Mouse (Mus musculus): ENCODE results near the gene Vps53. TPM values are rescaled to one million over a fixed set of nuclear protein-coding genes. Genes with fewer than 3 reads are reported as not detected.

Vps53 gene
- polyA plus RNA-seq, 1 experiment from 2014 or later, result 44.3 TPM

DNA sequence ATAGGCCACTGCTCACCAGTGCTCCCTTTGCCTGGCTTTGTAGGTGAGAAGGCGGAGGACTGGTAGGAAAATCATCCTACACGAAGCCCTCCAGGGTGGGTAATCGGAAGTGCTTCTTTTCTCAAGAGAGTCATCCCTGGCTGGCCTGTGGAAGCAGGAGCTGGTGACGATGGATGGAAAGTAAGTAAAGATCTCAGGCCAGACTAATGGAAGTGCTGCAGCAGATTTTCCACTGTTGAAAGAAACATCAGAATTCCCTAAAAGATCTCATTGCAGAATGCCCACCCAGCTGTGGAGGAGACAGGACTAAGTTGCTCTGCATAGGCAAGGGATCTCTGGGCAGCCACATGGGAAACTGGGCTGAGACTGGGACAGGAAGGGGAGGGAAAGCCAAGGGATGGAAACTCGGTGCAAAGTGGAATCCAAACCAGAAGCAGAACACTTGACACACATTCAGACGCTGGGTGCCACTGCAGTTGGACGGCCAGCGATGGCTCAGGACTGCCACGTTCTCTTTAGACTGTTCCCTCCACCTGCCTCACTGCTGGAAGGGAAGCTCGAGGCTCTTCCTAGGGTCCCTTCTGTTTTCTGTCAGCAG, 137.3 kb downstream of the Vps53 start:
- ATAC-seq (ENCODE audit: insufficient number of reproducible peaks, low FRiP score, low TSS enrichment, low read depth), result peak; percentile 25; the same call in 1 of the 2 replicates
- 53% methylated on average over 10 of the region's 10 CpGs for WGBS

DNA sequence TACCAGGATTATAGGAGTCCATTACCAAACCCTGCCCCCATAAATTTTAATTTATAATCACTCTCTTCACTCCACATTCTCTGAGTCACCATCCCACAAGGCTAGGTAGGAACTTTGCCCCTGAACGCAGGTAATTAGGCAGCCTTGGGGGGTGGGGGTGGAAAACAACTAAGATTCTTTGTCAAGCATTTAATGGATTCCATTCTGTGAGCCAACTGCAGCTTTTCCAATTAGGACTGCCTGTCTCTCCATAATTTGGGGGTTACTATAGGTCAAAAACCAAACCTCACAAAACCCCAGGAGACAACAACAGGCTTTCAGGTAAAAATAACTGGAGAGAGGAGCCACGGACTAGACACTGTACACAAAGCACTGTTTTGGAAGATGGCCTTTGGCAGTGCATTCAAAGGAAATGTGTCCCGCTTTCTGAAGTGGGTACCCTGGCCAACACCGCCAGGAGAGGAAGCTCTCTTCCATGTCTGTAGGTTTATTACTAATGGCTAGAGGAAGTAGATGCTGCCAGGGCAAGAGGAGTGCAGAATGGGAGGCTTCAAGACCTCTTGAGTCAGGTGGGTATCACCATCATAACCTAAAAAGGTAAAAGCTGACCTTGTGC, 138.6 kb downstream of the Vps53 start:
- no peak overlapping the region for H3K4me3 ChIP-seq
- H3K9ac ChIP-seq, result no peak overlapping the region
- 63% methylated on average over 4 of the region's 4 CpGs for WGBS
- no peaks in the 10 kb centered on the region for H3K27me3 ChIP-seq
- H3K4me1 ChIP-seq, result peaks cover 19% of the 10 kb centered on the region
- no peak for ATAC-seq (ENCODE audit: insufficient number of reproducible peaks, low FRiP score, low TSS enrichment, low read depth)
- peaks cover 14% of the 10 kb centered on the region for H3K36me3 ChIP-seq
- 0 out of 2 replicates have a peak overlapping the region, but pooled peaks have one; percentile 72 for H3K27ac ChIP-seq
- H3K9me3 ChIP-seq, result no peaks in the 10 kb centered on the region
- H3K4me2 ChIP-seq, result no peak overlapping the region

More for the DNA sequence above, 137.3 kb downstream of the Vps53 start:
- Histone ChIP-seq H3K4me2 (no peak overlapping the region), H3K27ac (peak overlapping the region; percentile 72), H3K9me3 (no peaks in the 10 kb centered on the region), H3K4me3 (no peak overlapping the region), H3K9ac (no peak overlapping the region), H3K4me1 (peaks cover 19% of the 10 kb centered on the region), H3K27me3 (no peaks in the 10 kb centered on the region), H3K36me3 (peaks cover 23% of the 10 kb centered on the region)

DNA sequence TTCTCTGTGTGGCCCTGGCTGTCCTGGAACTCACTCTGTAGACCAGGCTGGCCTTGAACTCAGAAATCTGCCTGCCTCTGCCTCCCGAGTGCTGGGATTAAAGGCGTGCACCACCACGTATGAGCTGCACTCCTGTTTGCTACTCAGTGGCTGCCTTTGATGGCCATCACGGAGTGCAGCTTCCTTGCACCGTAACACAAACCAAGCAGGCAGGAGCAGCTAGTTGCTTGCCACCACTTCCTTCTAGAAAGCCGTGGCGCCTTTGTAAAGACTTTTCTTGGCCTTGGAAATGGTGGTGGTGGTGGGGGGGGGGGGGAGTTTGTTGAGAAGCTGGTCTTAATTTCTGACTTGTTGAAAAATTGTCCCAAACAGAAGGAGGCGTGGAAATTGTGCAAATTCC, 139.3 kb downstream of the Vps53 start:
- Histone ChIP-seq H3K4me1 (peaks cover 19% of the 10 kb centered on the region), H3K9ac (no peak overlapping the region), H3K27ac (no peak overlapping the region), H3K9me3 (no peaks in the 10 kb centered on the region), H3K4me3 (no peak overlapping the region), H3K36me3 (peaks cover 6% of the 10 kb centered on the region), H3K4me2 (no peak overlapping the region), H3K27me3 (no peaks in the 10 kb centered on the region)
- ATAC-seq (ENCODE audit: insufficient number of reproducible peaks, low FRiP score, low TSS enrichment, low read depth), result no peak
- WGBS, result 83% methylated on average over 8 of the region's 8 CpGs

DNA sequence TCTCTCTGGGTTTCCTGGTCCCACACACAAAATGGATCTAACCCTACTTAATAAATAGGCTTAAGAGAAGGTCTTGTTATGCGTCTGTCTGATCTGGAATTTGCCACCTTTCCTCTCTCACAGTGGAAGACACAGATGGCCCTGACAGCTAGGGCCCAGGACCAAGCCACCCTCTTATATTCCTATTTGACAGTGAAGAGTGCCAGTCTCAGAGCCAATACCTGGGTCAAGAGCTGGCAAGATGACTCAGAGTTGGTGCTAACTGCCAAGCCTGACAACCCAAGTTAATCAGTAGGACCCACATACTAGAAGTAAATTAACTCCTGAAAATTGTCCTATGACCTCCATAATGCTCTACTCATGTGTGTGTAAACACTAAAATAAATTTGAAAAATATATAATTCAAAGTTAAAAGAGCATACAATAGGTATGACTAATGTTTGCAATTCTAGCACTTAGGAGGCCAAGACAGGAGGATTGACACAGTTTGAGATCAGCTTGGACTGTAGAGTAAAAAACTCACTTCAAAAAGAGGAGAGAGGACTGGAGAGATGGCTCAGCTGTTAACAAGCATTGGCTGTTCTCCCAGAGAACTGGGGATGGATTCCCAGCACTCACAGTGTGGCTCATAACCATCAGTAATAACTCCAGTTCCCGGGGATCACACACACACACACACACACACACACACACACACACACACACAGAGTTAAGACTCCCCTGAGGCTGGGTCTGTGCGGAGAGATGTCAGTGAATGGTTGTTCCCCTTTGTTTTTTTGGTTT, 140.0 kb downstream of the Vps53 start:
- H3K27ac ChIP-seq, result no peak overlapping the region
- H3K4me2 ChIP-seq, result no peak overlapping the region
- H3K4me1 ChIP-seq, result peaks cover 17% of the 10 kb centered on the region
- H3K4me3 ChIP-seq, result no peak overlapping the region
- no peak for ATAC-seq (ENCODE audit: insufficient number of reproducible peaks, low FRiP score, low TSS enrichment, low read depth)
- H3K9me3 ChIP-seq, result no peaks in the 10 kb centered on the region
- no peak overlapping the region for H3K9ac ChIP-seq
- H3K36me3 ChIP-seq, result 0 out of 2 replicates have a peak, but pooled peaks cover under 1% of the 10 kb centered on the region
- 73% methylated on average over 3 of the region's 3 CpGs for WGBS
- H3K27me3 ChIP-seq, result no peaks in the 10 kb centered on the region

DNA sequence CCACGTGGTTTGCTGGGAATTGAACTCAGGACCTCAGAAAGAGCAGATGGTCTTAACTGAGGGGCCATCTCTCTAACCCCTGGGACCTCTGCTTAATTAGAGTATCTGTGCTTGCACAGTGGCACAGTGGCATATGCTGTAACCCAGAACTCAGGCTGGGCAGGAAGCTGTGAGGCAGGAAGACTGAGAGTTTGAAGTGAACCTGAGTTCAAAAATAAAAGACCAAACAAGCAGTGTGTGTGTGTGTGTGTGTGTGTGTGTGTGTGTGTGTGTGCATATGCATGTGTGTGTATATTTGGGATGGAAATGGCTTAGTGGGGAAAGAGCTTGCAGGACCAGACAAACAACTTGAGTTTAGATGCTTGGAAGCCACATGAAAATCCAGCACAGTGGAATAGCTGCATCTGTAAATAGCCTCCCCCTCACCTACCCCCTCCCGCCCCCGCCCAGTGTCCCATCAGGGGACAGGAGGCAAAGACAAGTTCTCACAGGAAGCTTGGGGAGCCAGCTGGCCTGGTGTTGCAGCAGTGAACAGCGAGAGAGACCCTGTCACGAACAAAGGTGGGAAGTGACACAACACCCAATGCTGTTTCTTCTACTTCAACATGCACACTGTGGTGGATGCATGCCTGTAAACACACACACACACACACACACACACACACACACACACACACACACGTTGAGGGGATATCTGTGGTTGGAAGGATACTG, 141.7 kb downstream of the Vps53 start:
- 35% methylated on average over 6 of the region's 6 CpGs for WGBS
- Histone ChIP-seq H3K4me3 (no peak overlapping the region), H3K27me3 (no peaks in the 10 kb centered on the region), H3K36me3 (no peaks in the 10 kb centered on the region), H3K4me1 (peaks cover 11% of the 10 kb centered on the region), H3K9ac (no peak overlapping the region), H3K4me2 (no peak overlapping the region), H3K27ac (no peak overlapping the region), H3K9me3 (no peaks in the 10 kb centered on the region)
- ATAC-seq (ENCODE audit: insufficient number of reproducible peaks, low FRiP score, low TSS enrichment, low read depth), result no peak

DNA sequence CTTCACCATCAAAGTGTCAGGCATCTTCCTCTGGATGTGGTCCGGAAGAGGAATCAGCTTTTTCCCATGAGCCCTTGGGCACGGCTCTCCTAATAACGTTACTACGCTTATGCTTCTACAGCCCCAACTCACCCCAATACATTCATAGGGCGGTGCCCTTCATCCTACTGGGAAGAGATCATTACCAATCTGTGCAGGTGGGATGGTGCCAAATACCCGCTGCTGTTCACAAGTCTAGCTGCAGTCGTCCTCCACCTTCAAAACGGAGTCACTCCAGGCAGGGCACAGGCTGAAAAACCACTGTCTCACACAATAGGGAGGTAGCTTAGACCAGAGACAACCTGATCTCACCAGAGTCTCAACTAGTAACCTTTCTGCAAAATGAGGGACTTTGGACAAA, 144.3 kb downstream of the Vps53 start:
- no peaks in the 10 kb centered on the region for H3K36me3 ChIP-seq
- H3K9me3 ChIP-seq, result no peaks in the 10 kb centered on the region
- 79% methylated on average over 8 of the region's 8 CpGs for WGBS
- no peak overlapping the region for H3K27ac ChIP-seq
- H3K9ac ChIP-seq, result no peak overlapping the region
- H3K4me3 ChIP-seq, result no peak overlapping the region
- ATAC-seq (ENCODE audit: insufficient number of reproducible peaks, low FRiP score, low TSS enrichment, low read depth), result no peak
- no peaks in the 10 kb centered on the region for H3K27me3 ChIP-seq
- H3K4me2 ChIP-seq, result no peak overlapping the region
- no peaks in the 10 kb centered on the region for H3K4me1 ChIP-seq

DNA sequence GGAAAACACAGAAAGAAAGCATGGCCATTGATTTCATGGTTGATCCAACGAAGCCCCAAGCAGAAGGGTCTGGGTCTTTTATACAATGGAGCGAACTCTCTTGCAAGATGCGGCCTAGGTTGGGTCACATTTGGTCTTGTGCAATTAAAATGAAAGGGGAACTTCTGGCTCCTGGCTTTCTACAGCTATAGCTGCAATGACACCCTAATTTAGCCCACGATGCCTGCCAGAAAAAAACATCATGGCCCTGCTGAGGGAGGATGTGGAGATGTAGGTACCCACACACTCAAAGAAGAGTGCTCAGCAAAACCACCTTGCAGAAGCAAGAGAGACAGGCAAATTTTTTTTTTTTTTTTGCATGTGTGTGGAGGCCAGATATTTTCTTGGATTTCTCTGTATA, 145.6 kb downstream of the Vps53 start:
- Histone ChIP-seq H3K36me3 (no peaks in the 10 kb centered on the region), H3K9me3 (no peaks in the 10 kb centered on the region), H3K4me1 (peaks cover 4% of the 10 kb centered on the region; the same call in 1 of the 2 replicates), H3K9ac (no peak overlapping the region), H3K4me3 (no peak overlapping the region), H3K4me2 (no peak overlapping the region), H3K27me3 (no peaks in the 10 kb centered on the region), H3K27ac (no peak overlapping the region)
- no peak for ATAC-seq (ENCODE audit: insufficient number of reproducible peaks, low FRiP score, low TSS enrichment, low read depth)
- 78% methylated on average over 4 of the region's 4 CpGs for WGBS

DNA sequence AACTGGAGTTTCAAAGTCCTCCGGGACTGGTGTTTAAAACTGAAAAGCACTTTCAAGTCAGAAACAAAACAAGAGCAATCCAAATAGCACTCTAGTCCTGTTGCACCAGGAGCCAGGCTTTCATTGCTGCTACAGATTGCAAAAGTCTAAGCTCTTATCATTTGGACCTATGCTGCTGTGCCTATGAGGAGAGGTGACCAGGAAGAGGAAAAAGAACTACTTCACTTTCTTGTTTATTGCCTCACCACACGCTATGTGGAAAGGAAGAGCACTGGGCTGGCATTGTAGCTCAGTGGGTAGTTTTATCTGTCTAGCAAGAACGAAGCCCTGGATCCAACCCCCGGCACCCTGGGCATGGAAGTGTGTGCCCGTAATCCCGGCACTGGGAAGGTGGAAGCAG, 146.1 kb downstream of the Vps53 start:
- no peaks in the 10 kb centered on the region for H3K27me3 ChIP-seq
- H3K27ac ChIP-seq, result no peak overlapping the region
- H3K4me3 ChIP-seq, result no peak overlapping the region
- no peak overlapping the region for H3K9ac ChIP-seq
- WGBS, result 72% methylated on average over 6 of the region's 6 CpGs
- peaks cover 4% of the 10 kb centered on the region; the same call in 1 of the 2 replicates for H3K4me1 ChIP-seq
- no peaks in the 10 kb centered on the region for H3K9me3 ChIP-seq
- ATAC-seq (ENCODE audit: insufficient number of reproducible peaks, low FRiP score, low TSS enrichment, low read depth), result no peak
- no peak overlapping the region for H3K4me2 ChIP-seq
- H3K36me3 ChIP-seq, result no peaks in the 10 kb centered on the region

DNA sequence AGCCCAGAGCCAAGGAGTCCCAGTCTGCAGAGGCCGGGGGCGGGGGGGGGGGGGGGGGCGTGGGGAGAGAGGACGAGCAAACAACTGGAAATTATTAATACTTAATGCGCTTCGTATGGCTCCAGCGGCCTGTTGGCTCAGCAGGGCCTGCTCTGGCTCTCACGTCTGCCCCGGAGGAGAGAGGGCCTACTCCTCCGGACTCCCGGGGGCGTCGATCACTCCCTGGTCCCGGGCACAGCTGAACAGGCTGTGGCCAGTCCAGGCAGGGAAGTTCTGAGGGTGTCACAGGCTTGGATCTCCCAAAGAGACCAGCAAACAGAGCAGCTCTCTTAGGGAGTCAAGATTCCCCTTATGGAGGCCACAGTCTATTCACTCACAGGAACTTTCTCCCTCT, 151.4 kb downstream of the Vps53 start:
- Histone ChIP-seq H3K36me3 (peaks cover 15% of the 10 kb centered on the region), H3K9me3 (no peaks in the 10 kb centered on the region), H3K4me3 (peak overlapping the region; percentile 85), H3K4me2 (peak overlapping the region; percentile 81), H3K27ac (peak overlapping the region; percentile 86), H3K27me3 (no peaks in the 10 kb centered on the region), H3K4me1 (peaks cover 34% of the 10 kb centered on the region), H3K9ac (peak overlapping the region; percentile 82)
- no peak; the same call in 1 of the 2 replicates for ATAC-seq (ENCODE audit: insufficient number of reproducible peaks, low FRiP score, low TSS enrichment, low read depth)
- 3% methylated on average over 10 of the region's 14 CpGs for WGBS

DNA sequence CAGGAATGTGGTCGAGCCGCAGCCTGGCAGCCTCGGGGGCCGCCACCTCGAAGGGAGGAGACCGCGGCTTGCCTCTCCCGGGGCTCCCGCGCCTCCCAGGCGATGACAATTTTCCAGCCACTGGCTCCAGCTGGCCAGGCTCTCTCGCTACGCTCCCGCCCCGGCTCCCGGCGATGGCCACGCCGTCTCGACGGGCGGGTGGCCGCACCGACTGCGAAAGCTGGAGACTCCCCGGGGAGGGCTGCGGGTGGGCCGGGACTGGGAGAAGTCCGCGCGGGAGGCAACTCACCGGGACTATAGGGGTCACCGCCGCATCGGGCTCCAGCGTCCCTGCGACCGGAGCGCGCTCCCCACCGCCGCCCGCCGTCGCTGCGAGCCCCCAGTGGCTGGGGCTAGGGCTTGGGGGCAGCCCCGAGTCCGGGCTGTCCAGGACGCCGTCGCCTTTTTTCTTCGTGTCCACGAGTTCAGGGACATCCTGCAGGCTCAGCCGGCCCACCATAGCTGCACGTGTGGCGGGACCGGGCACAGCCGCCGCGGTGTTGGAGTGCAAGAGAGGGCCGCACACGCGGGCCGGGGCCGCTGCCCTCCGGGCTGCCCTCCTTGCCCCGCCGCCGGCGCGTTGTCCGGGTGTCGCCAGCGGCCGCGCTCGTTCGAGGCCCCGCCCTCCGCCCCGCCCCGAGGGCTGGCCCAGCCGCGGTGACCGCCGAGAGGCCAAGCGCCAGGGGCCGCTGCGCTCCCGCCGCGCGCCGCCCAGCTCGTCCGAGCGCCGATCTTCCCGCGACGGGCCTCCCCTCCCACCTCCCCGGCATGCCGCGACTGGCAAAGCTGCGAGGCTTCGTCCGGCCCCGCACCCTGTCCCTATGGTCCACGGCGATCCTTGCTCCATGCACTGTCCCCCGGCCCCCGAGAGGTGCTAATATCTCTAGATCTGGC, 152.0 kb downstream of the Vps53 start, which contains the start of gene Rflnb:
Gene Rflnb (minus strand): TSS at position 644 of the 933 bp plus-strand sequence.
- H3K4me2 ChIP-seq, result peak within 1 kb of the TSS; percentile 81
- peak within 1 kb of the TSS; percentile 82 for H3K9ac ChIP-seq
- peak within 1 kb of the TSS; percentile 85 for H3K4me3 ChIP-seq
- under 1% methylated on average over 101 of the region's 112 CpGs for WGBS
- H3K9me3 ChIP-seq, result no peaks in the 10 kb centered on the region
- peak within 1 kb of the TSS; percentile 86 for H3K27ac ChIP-seq
- no peaks in the 10 kb centered on the region for H3K27me3 ChIP-seq
- peaks cover 34% of the 10 kb centered on the region for H3K4me1 ChIP-seq
- peak; percentile 82 for ATAC-seq (ENCODE audit: insufficient number of reproducible peaks, low FRiP score, low TSS enrichment, low read depth)
- H3K36me3 ChIP-seq, result peaks cover 18% of the 10 kb centered on the region
